Mouse (Mus musculus) heart, postnatal 0 days (tissue): ENCODE measurements around the gene Clpb.

ENCODE experiments used
- CTCF ChIP-seq: IDR thresholded peaks from 2 replicates; pipeline ENCODE4 v1.5.1; 2016; ENCODE audit warnings: antibody characterized with exemption, control low read depth, low read depth
- EP300 ChIP-seq: IDR thresholded peaks from 2 replicates; pipeline ENCODE4 v1.6.1; 2016; ENCODE audit warnings: antibody characterized with exemption, low read depth

DNA sequence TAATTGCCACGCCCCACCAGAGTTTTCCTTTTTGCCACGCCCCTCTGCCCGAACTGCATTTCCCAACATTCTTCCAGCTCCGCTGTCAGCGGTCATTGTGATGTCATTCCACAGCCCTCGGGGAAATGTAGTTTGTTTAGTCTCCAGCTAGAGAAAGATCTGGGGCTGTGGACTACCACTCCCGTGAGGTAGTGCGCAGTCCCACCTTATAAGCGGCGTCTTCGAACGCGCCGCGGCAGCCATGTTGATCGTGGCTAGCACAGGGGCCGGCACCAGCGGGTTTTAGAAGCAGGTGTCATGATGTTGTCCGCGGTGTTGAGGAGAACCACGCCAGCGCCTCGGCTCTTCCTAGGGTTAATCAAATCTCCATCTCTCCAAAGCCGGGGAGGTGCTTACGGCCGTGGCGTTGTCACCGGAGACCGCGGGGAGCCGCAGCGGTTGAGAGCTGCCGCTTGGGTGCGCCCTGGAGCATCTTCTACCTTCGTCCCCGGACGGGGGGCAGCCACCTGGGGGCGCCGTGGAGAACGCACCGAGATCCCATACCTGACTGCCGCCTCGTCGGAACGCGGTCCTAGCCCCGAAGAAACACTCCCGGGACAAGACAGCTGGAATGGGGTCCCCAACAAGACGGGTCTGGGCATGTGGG, at the start of gene Clpb:
- TF ChIP-seq CTCF = peak; percentile 54
- TF ChIP-seq EP300 = no peak
